Mouse (Mus musculus) c-Kit-negative CD71-positive TER-119-positive erythroid progenitor cells, embryonic 14.5 days (primary cell): ENCODE results near the gene Acadm.

Experiments
- DNase-seq: peaks from one replicate; pipeline ENCODE4 v3.0.0-alpha.2; 2013; ENCODE audit warnings: low read depth, low spot score

The Acadm gene

DNA sequence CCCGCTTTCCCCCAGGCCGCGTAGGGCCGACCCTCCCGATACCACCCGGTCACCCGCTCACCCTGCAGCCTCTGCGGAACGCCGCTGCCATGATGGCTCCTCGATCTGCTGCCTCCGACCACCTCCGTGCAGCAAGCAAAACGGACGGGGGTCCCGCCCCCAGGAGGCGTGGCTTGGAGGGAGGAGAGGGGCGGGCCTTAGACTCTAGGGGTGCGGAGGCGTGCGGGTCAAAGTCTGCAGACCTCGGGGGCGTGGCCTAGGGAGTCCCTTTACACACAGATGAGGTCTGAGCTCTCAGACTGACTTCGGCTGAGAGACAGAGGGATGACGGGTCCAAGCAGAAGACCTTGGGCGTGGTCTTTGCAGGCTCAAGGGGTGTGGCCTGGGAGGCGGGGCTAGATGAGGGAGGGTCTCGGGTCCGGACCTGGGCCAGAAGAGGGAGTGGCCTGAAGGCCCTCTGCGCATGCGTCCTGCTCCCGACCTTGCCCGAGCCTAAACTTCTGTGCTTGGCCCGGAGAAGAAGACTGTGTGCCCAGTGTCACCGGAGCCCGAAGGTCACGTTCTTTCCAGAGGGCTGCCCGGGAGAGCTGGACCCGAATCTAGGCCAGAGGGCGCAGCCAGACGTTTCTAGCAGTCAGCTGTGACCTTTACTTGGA is at the start of gene Acadm:
Acadm (minus strand) TSS at position 298 of the 656 bp plus-strand sequence.
- DNase-seq: peak; percentile 85

GRCm38 (mm10) chr3:153984428-153985340 is 40.3 kb upstream of the Acadm start:
- no peak for DNase-seq

DNA sequence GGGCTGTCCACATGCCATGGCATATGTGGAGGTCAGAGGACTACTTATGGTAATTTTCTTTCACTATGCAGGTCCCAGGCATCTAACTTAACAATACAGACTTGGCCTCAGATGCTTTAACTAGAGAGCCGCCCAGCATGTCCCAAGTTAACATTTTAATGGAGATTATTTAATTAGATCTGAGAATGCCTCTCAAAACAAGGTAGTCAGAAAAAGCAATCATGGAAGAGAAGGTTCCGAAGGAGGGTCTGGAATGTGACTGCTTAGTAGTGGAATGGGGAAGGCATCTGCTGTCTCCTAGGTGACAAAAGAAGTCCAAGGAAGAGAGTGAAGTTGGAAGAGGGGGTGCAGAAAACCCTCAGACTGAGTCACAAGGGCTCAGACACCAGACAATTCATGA is 36.2 kb upstream of the Acadm start:
- DNase-seq: no peak

DNA sequence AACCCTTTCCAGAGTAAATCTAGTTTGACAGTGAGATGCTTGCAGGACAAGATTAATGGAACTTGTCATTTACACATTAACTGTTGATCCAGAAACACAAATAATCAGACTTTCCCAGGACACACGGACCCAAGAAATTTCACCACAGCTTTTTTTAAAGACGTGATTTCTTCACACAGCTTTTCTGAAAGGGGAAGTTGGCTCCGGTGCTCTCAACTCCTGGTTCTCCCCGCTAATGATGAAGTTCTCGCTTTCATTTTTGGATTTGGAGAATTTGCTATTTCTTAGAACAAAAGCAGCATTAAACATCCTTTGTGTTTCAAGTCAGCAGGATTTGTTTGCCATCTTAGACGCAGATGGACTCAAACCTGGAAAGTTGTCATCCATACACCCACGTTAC is 31.4 kb upstream of the Acadm start:
- no peak for DNase-seq

- no peak for DNase-seq
Measured at GRCm38 (mm10) chr3:153975060-153975459, 30.6 kb upstream of the Acadm start.

GRCm38 (mm10) chr3:153973949-153974760 is 29.7 kb upstream of the Acadm start:
- DNase-seq: no peak

DNA sequence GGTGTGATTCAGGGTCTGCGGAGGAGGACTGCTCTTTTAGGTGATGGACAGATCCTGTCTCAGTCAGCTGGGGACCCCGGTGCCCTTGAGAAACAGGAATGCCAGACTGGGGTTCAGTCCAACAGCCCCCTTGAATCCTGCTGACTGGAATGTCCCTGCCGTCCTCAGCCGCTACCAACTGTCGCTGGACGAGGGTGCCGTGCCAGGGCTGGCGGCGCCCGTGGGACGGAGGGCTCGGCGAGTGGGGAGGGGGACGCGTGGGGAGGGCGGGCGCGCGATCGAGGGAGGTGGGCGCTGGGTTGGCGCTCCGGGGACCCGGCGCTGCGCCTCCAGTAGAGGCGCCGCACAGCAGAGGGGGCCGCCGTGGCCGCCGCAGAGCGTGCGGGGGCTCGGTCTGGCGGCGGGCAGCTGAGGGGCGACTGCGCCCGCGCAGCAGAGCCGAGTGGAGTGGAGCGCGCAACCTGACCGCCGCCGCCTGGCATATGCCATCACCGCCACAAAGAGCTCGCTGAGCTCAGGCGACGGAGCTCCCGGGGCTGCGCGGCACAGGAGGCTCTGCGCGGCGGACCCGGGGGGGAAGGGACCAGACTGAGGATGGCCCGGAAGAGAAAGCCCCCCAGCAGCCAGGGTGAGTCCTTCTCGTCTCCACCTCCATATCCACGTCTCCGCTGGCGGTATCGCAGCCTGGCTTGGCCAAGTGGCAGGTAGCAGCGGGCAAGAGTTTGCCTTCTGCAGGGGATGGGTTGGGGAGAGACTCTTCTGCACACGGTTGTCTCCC is 28.9 kb upstream of the Acadm start, which contains the start of gene Slc44a5:
Slc44a5 (plus strand) TSS at position 266 of the 778 bp plus-strand sequence.
- no peak for DNase-seq

GRCm38 (mm10) chr3:153969451-153969850 is 25.0 kb upstream of the Acadm start:
- DNase-seq: no peak

DNA sequence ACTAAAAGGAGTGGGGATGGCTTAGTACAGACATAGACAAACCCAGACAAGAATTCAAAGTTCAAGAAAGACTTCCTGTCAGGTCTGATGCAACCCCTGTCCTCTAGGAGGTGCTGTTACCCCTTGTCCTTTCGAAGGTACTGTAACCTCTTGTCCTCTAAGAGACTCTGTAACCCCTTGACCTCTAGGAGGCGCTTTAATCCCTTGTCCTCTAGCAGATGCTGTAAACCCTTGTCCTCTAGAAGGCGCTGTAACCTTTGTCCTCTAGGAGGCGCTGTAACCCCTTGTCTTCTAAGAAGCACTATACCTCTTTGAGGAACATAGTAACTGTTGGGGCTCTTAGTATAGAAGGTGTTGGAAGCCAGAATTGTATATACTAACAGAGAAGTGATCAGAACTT is 24.1 kb upstream of the Acadm start:
- DNase-seq: peak; percentile 70

- DNase-seq: no peak
Measured at GRCm38 (mm10) chr3:153967447-153967846, 23.0 kb upstream of the Acadm start.

- no peak for DNase-seq
Measured at GRCm38 (mm10) chr3:153961632-153962389, 17.4 kb upstream of the Acadm start.

GRCm38 (mm10) chr3:153960884-153961283 is 16.5 kb upstream of the Acadm start:
- DNase-seq: no peak

- DNase-seq: no peak
Measured at GRCm38 (mm10) chr3:153959731-153960207, 15.3 kb upstream of the Acadm start.

DNA sequence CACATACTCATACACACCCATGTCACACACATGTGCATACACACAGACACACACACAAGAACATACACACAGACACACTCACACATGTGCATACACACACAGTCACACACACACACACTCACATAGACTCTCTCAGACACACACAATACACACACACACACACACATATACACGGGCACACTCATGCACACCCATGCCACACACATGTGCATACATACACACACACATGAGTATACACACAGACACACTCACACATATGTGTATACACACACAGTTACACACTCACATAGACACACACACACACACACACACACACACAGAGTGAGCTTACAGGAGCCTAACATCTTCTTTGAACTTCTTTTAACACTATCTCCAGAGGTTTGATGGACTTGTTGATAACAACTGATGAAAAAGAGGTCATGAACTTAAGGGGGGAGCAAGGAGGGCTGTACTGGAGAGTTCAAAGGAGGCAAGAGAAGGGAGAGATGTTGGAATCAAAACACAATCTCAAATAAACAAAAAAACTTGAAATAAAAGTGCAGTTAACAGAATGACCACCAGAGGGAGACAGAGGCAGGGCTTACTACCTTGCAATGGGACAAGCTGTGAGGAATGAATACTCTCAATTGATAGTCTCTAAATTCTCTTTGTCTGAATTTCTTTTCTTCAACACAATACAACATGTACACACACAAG is 14.8 kb upstream of the Acadm start:
- peak; percentile 39 for DNase-seq

DNA sequence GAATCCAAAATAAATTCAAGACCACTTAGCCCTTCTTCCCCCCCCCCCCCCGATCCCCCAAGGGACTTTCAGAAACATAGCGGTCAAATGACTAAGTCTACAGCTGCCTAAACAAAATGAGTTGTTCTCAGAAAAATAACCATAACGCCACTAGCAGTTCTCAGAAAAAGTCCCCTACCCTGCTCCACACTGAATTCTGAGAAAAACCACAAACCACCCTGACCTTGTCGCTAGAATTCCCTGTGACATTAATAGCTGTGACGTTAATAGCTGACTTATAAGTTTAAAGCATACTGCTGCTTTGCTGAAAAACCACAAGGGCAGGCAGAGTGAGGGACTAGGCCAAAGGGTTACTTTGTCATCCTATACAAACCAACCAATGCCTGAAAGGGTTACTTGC is 13.5 kb upstream of the Acadm start:
- DNase-seq: no peak

- no peak for DNase-seq
Measured at GRCm38 (mm10) chr3:153948176-153948575, 3.7 kb upstream of the Acadm start.

DNA sequence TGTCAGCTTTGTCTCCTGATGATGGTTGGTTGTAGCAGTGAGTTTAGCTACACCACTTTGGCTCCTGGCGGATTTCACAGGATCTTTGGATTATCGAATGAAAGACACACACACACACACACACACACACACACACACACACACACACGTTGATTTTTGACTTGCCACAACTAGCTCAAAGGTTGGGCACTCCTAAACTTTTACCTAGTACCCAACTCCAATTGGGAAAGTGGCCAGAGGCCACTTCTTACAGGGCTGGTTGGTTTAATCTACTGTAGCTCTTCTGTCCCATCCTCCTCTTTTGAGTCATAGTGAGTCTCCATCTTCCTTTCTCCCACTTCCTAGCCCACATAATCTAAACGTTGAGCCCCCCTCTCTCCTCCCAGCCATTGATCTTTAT is 2.8 kb upstream of the Acadm start:
- no peak for DNase-seq

DNA sequence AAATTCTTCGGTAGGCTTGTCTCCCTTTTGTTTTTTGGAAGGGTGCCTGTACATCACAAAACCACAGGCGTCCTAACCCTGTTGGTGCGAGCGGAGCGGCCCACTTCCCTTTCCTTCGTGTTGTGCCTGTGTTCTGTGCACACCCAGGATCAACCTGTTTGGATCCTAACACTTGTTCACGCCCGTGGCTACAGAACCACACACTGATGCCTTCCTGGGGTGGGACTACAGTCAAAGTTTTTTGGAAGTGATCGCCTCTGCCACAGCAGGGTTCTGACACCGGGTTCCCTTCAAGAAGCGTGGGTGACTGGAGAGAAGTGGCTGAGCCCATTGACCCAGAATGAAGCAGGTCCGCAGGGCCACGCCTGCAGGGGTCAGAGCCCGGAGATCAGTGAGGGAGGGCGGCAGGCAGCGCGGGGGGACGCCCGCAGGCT is 514 bp downstream of the Acadm start:
- peak; percentile 20 for DNase-seq

GRCm38 (mm10) chr3:153943003-153943640 is 1.3 kb downstream of the Acadm start:
- DNase-seq: no peak
